Mouse (Mus musculus) left cerebral cortex, postnatal 4 days (tissue): Measurements from ENCODE around the gene Fam198a. TPM values are rescaled to one million over a fixed set of nuclear protein-coding genes. Genes with fewer than 3 reads are reported as not detected.
A peak's percentile ranks its signal among the peaks of the same experiment; 100 is the strongest.

Source experiments
- DNase-seq: peaks from one replicate; pipeline ENCODE4 v3.0.0-alpha.2; 2022
- intact Hi-C: fragments of 180-260 bp; cut with DNase I; formaldehyde crosslinking; loops from one replicate; pipeline ENCODE4 v1.15.1; 2025
- total RNA-seq, 2 experiments: library from RNA; stranded (reverse); gene quantifications; 2 replicates each; pipeline ENCODE4 v1.2.3; 2021

Gene Fam198a
- 1 to 10 TPM; 3.1 to 3.5 TPM for total RNA-seq

DNA sequence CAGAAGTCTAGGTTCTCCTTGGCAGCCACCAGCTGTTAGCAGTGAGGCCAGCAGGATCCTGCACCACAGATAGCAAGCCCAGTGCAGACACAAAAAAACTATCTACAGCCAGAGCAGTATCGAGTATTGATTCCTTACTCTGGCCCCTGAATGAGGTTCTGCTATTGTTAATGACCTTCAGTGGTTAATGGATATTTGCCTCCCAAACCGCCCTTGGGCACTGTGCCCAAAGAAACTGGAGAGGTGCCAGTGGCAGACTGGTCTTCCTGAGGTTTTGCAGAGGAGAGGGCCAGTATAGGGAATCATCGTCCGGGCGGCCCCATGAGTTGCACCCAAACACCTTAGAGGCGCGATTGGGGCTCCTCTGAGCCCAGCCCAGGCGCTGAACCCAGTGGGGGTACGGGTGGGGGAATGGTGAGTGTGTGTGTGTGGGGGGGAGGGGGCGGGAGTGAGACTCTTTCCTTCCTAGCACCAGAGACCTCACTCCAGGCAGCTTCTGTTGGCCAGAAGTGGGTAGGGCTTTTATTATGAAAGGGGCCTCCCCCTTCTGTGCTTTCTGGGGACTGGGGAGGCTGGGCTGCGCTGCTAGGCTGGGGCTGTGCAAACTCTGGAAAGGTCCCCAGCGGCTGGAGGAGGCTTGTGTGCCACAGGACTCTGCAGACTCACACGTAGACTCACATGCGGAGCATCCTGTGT is at the start of gene Fam198a:
TSS of gene Fam198a (plus strand) at position 571 of the 696 bp plus-strand sequence.
- intact Hi-C loops: no loop called here
- peak; percentile 92 for DNase-seq

DNA sequence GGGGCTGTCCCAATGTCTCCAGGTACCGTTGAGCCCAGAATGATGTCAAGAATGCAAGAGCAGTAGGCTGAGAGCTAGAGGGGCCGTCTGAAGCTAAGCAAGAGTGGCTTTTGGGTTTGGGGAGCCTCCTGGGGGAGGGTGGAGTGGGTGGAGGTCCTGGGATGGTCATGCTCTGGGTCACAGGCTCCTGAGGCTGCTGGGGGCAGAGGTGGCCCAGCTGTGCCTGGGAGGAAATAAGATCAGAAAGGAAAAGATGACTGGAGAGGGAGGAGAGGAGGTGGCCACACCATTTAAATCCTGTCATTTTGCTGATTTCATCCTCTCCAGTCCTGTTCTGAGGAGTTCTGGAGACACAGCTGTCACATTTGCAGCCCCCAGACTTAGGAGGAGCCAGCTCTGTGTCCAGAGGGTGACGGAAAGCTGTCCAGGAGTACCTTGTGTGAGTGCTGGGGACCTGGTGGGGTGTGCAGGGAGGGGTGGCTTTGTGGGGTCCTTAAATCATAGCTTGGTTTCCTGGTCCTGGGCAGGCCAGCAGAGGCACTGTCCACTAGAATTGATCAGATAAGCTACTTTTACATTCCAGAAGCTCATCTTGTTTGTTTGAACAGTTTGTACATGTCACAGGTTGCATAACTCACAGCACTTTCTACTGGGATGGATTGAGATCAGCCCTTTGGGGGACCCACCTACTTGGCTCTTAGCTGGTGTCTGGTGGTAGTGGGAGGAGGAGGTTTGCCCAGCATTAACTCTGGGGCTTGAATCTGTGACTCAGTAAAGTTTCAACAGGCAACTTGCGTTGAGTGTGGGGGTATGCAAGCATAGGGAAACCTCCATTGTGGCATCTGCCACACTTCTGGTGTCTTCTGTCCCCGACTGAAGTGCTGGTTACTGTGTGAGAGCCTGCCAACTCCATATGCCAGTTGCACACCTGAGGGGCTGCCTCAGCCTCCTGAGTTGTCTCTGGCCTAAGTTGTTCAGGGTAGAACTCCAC is 48.8 kb upstream of the Fam198a start:
- intact Hi-C loops: no loop called here
- no peak for DNase-seq

DNA sequence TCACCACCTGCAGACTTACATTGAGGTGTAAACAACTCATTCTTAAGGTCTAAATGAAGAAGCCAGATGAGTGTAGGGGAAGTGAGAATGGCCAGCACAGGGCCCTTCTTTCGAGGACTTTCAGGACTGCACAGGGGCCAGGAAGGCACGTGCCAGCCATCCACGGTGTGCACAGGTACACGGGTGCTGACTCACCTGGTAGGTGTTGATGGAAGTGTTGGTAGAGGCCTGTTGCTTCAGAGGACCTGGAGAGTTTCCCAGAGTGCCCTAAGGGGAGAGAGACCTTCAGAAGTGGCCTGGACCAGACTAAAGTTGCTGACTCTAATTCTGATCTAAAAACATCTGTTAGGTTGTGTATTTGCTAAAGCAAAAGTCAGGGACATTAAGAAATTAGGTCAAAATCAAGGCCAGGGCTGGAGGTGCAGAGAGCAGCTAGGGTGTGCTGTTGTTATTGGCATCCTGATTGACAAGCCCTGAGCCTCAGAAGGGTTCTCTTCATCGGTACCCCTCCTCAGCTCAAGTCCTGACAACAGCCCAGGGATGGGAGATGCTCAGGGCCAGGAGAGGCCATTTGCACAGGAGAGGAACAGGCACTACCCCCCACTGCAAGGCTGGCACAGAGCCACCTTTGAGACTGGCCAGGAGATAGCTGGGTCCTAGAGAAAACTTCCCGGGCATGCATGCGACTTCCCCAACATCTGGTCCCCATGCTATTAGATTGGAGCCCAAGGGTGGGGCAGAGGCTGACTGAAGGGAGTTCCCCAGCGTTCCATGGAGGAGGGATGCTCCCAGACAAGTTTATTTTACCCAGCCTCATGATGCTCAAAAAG is 47.1 kb upstream of the Fam198a start:
- DNase-seq: peak; percentile 61
- intact Hi-C loops: no loop called here

DNA sequence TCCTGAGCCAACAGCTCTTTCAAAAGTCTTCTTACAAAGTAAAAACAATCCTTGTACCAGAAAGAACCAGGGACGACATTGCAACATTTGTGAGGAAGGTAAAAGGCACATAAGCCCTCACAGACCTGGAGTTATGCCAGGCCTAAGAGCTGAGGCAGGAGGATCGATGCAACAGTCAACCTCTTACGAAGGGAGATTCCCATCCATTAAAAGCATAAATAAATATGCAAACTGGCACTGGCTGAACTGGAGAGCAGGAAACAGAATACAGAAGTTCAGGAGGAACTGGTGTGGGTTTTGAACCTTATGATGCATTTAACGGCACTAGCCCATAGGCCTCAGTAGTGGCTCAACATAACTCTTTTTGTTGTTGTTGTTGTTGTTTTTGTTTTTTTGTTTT is 46.5 kb upstream of the Fam198a start:
- DNase-seq: no peak
- intact Hi-C loops: no loop called here

DNA sequence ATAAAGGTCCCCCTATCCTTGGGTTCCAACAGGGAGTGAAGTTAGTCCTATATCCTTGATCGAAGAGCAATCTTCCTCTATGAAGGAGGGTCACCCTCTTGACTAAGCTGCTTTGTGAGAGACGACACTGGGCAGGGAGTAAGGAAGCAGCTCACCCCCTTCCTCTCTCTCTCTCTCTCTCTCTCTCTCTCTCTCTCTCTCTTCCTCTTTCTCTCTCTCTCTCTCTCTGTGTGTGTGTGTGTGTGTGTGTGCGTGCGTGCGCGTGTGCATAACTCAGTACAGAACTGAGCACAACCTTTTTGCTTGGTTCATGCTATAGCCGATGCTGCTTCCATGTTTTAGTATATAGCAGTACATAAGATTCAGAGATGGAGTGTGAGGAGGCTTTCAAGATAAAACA is 45.8 kb upstream of the Fam198a start:
- DNase-seq: no peak
- intact Hi-C loops: no loop called here

GRCm38 (mm10) chr9:121905556-121906185 is 45.1 kb upstream of the Fam198a start:
- DNase-seq: no peak
- intact Hi-C loops: no loop called here

DNA sequence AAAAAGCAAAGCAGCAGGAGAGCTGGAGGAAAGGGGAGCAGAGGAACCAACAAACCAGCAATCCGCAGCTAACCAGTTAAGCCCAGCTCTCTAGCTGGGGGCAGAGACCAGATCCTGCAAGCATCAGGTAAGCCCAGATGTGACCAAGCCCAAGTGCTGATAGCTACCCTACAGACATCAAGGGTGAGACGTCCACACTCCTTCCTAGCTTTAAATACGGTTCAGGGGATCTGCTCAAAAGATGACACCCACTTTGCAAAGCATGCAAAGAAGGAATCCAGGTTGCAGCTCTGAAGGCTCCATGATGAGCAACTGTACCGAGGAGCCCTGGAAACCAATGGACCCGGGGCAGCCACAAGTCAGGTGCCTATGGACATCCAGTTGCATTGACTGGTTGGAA is 44.3 kb upstream of the Fam198a start:
- intact Hi-C loops: no loop called here
- no peak for DNase-seq

GRCm38 (mm10) chr9:121907356-121908070 is 43.3 kb upstream of the Fam198a start:
- no peak for DNase-seq

GRCm38 (mm10) chr9:121908321-121908720 is 42.5 kb upstream of the Fam198a start:
- DNase-seq: no peak
- intact Hi-C loops: no loop called here

More at GRCm38 (mm10) chr9:121907356-121908070, 43.3 kb upstream of the Fam198a start:
- intact Hi-C loops: no loop called here

GRCm38 (mm10) chr9:121909635-121910034 is 41.2 kb upstream of the Fam198a start:
- no peak for DNase-seq
- intact Hi-C loops: no loop called here

DNA sequence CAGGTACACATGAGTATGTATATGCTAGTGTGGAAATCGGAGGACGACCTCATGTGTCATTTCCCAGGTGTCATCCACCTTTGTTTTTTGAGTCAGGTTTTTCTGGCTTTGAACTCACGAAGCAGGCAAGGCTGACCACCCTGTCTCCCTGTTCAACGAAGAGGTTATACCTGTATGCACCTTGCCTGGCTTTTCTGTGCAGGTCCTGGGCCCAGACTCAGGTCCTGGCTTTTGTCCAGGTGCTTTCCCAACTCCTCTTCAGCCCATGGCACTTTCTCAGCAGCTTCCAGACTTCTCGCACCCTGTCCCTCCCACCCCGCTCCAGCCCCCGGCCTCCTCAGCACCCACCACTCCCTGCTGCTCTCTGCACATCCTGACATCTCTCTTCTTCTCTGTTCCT is 39.6 kb upstream of the Fam198a start:
- intact Hi-C loops: no loop called here
- no peak for DNase-seq

GRCm38 (mm10) chr9:121912786-121913185 is 38.0 kb upstream of the Fam198a start:
- intact Hi-C loops: no loop called here
- no peak for DNase-seq

DNA sequence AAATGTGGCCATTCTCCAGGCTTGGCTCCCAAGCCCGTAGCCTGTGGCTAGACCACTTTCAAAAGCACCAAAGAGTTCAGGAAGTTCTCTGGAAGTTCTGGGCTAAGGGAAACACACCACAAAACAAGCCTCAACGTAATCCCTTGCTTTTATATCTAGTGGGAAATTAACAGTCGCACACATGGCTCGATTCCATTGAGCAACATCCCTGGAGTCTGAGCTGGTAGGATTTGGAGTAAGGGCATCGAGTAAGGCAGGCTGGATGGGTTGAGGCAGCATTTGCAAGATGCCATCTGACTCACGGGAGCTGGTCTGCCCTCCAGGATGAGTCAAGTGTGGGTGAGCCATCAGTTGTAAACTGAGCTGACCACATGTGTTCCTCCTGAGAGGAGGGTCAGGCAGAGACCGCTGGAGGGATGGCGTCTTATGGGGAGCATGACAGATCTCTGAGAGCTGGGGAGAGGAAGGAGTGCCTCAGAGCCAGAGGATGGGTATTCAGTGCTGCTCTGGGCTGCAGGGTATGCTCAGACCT is 36.5 kb upstream of the Fam198a start:
- intact Hi-C loops: no loop called here
- DNase-seq: no peak

- intact Hi-C loops: no loop called here
- DNase-seq: no peak
These were observed 35.7 kb upstream of the Fam198a start for GRCm38 (mm10) chr9:121915056-121915455.

DNA sequence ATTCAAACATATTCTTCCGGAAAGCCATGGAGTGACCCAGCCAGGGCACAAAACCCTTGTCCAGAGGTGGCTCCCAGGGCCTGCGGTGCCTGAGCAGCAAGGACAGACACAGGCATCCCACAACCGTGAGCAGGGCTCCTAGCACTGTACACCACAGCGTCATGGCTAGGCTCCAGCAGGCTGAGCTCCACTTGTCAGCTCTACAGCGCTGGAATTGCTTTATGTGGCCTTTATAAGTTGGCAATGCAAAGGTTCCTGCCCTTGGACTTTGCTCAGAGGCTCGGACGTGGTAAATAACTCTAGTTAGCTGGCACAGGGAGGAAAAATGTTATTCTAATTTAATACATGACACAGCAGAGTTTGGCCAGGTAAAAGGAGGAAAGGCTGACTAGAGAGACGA is 34.7 kb upstream of the Fam198a start, which contains the start of gene Cyp8b1:
TSS of gene Cyp8b1 (minus strand) at position 204 of the 400 bp plus-strand sequence.
- intact Hi-C loops: no loop called here
- DNase-seq: no peak

- intact Hi-C loops: no loop called here
- no peak for DNase-seq
These were observed 31.7 kb upstream of the Fam198a start for GRCm38 (mm10) chr9:121919027-121919501.

- intact Hi-C loops: no loop called here
- no peak for DNase-seq
These were observed 27.3 kb upstream of the Fam198a start for GRCm38 (mm10) chr9:121923443-121923842.

DNA sequence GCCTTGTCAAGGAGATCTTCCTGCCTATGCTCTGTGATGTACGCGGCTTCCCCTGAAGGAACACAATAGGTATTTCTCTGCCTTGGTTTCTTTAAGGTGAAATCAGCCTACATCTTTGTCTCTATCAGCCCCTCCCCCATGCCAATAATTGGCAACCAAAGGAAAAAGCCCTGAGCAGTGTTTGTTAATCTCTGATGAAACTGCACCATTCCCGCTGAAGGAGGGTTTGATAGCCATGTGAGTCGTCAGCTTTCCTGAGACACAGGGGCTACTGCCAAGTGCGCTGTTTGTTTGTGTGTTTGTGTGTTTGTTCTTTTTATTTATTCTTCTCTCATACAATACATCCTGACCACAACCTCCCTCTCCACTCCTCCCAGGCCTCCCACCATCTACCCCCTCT is 26.9 kb upstream of the Fam198a start:
- intact Hi-C loops: no loop called here

GRCm38 (mm10) chr9:121924901-121925560 is 25.8 kb upstream of the Fam198a start:
- no peak for DNase-seq
- intact Hi-C loops: no loop called here

More for the DNA sequence above, 26.9 kb upstream of the Fam198a start:
- DNase-seq: no peak
